Mouse (Mus musculus): ENCODE results near the gene Sept5. TPM values are rescaled to one million over a fixed set of nuclear protein-coding genes. Genes with fewer than 3 reads are reported as not detected.

Gene Sept5
- 15.8 and 16.6 TPM in 2 replicates for polyA plus RNA-seq (2012; rRNA removed; ENCODE audit: low replicate concordance)

DNA sequence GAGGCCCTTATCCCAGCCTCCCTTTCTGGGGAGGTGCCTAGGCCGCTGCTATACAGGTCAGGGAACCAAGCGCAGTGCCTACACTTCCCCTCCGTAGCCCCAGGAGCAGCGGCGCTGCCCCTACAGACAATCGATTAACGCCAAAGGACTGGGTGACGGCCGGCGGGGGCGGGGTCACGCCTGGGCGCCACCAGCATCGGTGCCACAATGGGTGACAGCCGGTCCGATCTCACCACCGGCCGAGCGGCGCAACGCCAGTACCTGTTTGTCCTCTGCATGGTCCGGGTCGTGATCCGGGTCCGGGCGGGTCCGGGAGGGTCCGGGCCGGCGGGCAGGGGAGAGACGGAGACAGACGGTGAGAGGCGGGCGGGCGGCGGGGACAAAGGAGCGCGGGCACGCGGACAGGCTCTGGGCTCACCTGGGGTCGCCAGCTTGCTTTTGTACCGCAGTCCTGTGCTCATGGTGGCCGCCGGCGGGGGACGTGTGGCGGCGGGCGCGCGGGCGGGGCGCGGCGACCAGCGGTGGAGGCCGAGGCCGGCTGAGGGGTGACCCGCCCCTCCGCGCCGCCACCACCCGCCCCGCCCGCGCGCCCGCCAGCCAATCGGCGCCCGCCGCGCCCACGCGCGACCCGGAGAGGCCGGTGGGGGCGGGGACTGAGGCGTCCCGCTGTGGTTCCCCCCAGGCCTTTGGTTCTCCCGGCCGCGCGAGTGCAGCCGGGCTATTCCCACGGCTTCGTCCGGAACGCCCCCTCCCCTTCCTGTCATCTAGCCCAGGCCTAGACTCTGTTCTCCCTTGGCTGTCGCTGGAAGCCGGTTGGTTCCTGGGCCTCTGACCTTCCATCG lies at the start of gene Sept5:
TSS of gene Sept5 (minus strand) at position 565 of the 842 bp plus-strand sequence.

DNA sequence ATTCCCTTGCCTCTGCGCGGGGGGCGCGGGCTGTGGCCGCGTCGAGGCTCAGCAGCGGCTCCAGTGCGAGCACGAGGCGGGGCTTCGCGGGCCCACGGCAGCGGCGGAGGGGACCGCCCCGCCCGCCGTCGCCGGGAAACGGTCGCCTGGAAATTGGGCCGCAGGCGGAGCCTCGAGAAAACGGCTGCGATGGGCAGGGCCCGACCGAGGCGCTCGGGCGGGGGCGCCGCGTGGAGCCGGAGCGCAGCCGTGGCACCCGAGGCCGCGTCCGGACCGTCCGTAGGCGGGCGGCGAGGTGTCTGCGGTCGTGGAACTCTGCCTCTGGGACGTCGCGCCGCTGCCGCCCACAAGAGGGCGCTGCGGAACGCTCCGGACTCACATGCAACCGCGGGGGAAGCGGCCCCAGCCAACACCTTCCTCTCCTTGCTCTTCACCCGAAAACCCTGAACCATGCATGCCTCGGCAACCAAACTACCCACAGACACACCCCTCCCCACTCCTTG lies 3.3 kb downstream of the Sept5 start, which contains the start of gene Gm49601:
TSS of gene Gm49601 (minus strand) at position 52 of the 503 bp plus-strand sequence.

DNA sequence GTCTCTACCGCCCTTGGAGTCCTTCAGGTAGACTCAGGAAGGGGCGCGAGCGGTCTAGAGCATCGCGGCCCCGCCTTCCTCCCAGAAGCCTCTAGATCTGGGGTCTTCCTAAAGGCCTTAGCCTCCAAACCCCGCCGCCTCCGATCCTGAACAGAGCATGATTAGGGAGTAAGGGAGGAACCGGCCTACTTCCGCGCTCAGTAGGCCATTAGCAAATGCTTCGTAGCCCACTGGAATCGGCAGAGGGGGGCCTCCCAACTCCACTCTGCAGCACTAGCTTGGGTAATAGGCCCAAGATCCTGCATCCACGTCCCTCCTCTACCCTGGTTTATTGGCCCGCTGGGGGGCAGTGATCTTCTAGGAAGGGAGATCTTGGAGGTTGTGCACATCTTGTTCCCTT lies 7.7 kb downstream of the Sept5 start, which contains the start of gene Gp1bb:
TSS of gene Gp1bb (minus strand) at position 385 of the 400 bp plus-strand sequence.

DNA sequence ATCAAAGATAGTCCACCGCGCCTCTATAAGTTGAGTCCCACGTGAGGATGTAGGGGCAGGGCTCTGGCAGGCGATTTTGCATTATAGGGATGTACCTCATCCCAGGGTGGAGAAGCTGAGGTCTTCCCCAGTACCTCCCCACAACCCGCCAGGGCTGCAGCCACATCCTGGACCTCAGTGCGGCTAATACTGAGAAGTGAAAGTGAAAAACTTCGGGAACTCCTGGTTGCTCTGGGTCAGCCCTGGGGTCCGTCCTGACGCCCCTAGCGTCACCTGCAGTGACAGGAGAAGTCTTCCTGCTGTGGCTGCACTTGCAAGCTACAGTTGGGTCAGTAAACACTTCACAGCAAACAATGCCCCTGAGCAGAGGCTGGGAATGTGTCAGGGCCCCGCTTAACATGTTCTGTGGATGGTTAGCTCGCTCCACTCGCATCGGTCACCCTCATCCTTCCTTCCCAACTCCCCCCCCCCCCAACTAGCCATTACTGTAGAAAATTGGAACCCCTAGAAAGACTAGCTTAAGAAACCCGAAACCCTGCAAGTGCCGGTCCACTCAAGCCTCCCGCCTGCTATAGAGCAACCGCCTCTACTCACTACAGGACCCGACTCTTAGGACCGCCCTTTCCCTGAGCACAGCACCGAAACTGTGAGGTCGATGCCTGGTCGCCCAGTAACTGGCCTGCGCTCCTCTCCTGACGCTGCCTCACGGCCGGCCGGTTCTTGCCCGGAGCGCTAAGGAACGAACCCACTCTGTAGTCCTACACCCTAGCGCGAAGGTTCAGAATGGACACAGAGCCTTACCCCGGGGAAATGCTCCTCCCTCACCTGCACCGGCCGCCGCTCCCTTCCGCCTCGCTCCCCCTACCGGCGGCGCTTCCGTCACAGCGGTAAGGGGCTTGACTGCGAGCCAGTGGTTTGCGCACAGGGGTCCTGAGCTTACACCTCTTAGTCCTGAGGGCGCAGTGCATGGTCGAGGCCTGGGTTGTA lies 39.7 kb downstream of the Sept5 start, which contains the start of gene Tbx1:
TSS of gene Tbx1 (minus strand) at position 868 of the 987 bp plus-strand sequence.

Other genes with a start within 250 kb of the Sept5 start
- 22.6 and 35.5 TPM in 2 replicates for gene Txnrd2, start 203.6 kb downstream of the Sept5 start, polyA plus RNA-seq (2012; rRNA removed; ENCODE audit: low replicate concordance)
- gene Comt, start 203.1 kb downstream of the Sept5 start, polyA plus RNA-seq (2012; rRNA removed; ENCODE audit: low replicate concordance) = 428 and 474 TPM in 2 replicates
- gene Gnb1l, start 131.2 kb downstream of the Sept5 start, polyA plus RNA-seq (2012; rRNA removed; ENCODE audit: low replicate concordance) = 13.1 and 20.3 TPM in 2 replicates
- gene Rtl10, start 131.1 kb downstream of the Sept5 start, polyA plus RNA-seq (2012; rRNA removed; ENCODE audit: low replicate concordance) = 9.1 and 10.9 TPM in 2 replicates
- 3.7 and 21.5 TPM in 2 replicates for gene Tbx1, start 39.3 kb downstream of the Sept5 start, polyA plus RNA-seq (2012; rRNA removed; ENCODE audit: low replicate concordance)
- gene Gp1bb, start 7.6 kb downstream of the Sept5 start, polyA plus RNA-seq (2012; rRNA removed; ENCODE audit: low replicate concordance) = 0.80 and 8.0 TPM in 2 replicates
- 10.5 and 12.7 TPM in 2 replicates for gene Gm49601, start 3.5 kb downstream of the Sept5 start, polyA plus RNA-seq (2012; rRNA removed; ENCODE audit: low replicate concordance)
- 67.5 and 135 TPM in 2 replicates for gene Cldn5, start 146.9 kb upstream of the Sept5 start, polyA plus RNA-seq (2012; rRNA removed; ENCODE audit: low replicate concordance)
- 24.2 and 41.9 TPM in 2 replicates for gene Ufd1, start 181.8 kb upstream of the Sept5 start, polyA plus RNA-seq (2012; rRNA removed; ENCODE audit: low replicate concordance)
- 6.8 and 9.5 TPM in 2 replicates for gene Cdc45, start 182.0 kb upstream of the Sept5 start, polyA plus RNA-seq (2012; rRNA removed; ENCODE audit: low replicate concordance)
- 53.5 and 66.9 TPM in 2 replicates for gene 2510002D24Rik, start 206.6 kb upstream of the Sept5 start, polyA plus RNA-seq (2012; rRNA removed; ENCODE audit: low replicate concordance)
- 3.7 TPM in 1 of 2 replicates, not detected in the other for gene Gm28539, start 206.6 kb upstream of the Sept5 start, polyA plus RNA-seq (2012; rRNA removed; ENCODE audit: low replicate concordance)
- gene Mrpl40, start 246.9 kb upstream of the Sept5 start, polyA plus RNA-seq (2012; rRNA removed; ENCODE audit: low replicate concordance) = 9.0 and 12.6 TPM in 2 replicates
- gene Hira, start 247.1 kb upstream of the Sept5 start, polyA plus RNA-seq (2012; rRNA removed; ENCODE audit: low replicate concordance) = 50.6 and 52.7 TPM in 2 replicates